Mouse (Mus musculus) naive thymus-derived CD4-positive, alpha-beta T cell, adult 2 months (primary cell): ENCODE data around the gene Sar1a.

ENCODE experiments used
- DNase-seq: peaks from one replicate; pipeline ENCODE4 v3.0.0-alpha.2; 2011; ENCODE audit warnings: low read depth

Gene Sar1a

DNA sequence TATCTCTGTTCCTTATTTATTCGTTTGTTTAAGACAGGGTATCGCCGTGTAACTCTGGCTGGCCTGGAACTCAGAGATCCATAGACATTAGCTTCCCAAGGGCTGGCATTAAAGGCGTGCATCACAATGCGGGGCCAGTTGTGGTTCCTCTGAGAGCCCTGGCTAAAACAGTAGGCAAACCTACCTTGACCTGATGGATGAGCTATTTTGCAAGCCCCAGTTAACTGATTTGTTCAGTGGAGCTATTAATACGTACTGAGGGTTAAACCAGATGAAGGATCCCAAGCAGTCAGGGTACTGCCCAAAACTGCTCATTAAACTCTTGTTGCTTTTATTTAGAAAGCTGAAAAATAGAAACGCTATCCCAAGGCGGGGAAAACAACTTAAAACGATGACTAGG, 554 bp upstream of the Sar1a start:
- DNase-seq, result no peak

DNA sequence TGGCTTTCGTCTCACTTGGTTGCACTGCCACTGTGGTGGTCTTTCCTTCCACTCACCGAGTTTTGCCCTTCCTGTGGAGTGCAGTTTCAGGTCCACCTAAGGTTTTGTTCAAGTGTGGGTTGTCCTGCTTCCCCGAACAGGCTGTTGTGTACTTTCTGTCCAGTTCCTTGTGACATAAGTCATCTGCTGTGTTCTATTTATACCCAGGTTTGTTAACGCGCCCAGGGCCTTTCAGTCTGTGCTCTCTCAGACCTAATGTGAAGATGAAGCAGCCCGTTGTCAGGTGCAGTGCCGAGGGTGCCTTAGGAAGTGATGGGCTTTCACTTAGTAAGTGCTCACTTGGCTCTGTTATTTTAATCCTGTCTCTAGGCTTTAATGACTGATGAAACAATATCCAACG, 9.3 kb downstream of the Sar1a start:
- DNase-seq, result no peak

DNA sequence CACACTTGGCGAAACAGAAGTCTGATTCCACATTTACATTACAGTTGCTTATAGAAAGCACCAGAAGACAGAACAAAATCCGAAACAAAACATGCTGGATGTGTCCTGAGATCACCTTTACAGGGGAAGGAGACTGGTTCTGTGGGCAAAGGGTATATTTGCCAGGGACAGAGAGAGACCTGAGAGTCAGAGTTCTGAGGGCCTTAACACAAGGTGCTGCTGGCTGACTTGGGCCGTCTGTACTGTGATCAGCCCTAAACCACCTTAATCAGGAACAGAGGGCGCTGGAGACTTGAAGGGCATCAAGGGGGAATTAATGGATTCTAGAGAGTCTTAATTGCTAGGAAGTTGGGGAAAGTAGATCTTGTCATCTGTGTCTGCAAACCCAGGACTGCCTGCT, 13.5 kb downstream of the Sar1a start:
- DNase-seq, result no peak

DNA sequence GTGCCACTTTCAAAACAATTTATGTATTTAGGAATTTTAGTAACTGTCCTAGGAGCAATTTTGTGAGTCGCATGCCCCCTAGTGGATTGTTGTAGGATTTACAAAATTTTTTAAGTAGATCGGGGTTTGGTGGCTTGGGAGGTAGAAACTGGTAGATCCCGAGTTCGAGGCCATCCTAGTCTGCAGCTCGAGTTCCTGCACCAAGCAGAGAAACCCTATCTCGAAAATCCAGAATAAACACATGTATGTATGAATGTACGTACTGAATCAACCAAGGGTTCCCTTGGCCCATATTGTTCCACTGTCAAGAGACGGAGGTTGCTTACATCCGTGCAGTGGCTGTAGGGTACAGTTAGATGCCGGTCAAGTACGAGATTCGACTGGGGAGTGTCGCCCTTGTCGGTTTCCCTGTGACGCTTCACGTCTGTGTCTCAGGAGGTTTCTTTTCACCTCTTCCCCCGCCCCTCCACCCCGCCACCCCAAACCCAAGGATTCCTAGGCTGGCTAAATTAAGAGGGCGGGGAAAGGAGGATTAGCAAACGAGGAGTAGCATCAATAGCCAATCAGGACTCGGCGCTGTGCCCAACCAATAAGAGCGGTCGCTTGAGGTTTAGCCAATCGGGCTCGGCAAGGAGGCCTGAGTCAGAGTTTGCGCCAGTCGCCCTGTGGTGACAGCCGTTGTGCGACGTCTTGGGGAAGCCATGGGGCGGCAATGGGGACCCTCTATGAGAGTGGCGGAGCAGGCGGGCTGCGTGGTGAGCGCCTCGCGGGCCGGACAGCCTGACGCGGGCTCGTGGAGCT, 15.0 kb downstream of the Sar1a start, which contains the start of gene Tysnd1:
Gene Tysnd1 (plus strand): TSS at position 645 of the 801 bp plus-strand sequence.
- peak; percentile 95 for DNase-seq

DNA sequence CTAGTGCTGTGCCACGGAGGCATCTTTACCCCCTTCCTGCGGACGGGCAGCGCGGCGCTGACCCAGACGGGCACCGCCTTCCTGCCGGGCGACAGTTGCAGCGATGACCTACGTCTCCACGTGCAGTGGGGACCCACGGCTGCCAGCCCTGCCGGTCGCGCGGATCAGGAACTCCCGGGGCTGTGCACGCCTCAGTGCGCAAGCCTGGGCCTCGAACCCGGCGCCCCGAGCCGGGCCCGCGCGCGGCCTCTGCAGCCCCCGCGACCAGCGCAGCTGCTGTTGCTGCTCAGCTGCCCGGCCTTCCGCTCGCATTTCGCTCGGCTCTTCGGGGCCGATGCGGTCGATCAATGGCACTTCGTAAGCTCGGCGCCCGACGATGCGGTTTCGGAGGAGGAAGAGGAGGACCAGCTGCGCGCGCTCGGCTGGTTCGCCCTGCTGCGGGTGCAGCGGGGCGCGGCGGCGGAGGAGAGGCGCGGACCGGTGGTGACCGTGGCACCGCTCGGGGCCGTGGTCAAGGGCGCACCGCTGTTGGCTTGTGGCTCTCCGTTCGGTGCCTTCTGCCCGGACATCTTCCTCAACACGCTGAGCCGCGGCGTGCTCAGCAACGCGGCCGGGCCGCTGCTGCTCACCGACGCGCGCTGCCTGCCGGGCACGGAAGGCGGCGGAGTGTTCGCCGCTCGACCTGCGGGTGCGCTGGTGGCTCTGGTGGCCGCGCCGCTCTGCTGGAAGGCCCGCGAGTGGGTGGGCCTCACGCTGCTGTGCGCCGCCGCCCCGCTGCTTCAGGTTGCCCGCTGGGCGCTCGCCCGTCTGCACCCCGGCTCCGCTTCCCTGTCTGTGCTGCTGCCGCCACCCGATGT, 15.8 kb downstream of the Sar1a start:
- DNase-seq, result peak; percentile 64

DNA sequence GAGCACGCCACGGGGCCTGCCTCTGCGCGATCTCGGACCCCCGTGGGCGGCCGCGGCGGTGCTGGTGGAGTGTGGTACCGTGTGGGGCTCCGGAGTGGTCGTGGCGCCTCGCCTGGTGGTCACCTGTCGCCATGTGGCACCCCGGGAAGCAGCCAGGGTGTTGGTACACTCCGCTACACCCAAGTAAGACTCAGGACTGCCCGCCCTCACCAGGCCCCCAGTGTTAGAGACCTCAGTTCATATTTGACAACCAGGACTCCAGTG, 16.4 kb downstream of the Sar1a start:
- no peak for DNase-seq

DNA sequence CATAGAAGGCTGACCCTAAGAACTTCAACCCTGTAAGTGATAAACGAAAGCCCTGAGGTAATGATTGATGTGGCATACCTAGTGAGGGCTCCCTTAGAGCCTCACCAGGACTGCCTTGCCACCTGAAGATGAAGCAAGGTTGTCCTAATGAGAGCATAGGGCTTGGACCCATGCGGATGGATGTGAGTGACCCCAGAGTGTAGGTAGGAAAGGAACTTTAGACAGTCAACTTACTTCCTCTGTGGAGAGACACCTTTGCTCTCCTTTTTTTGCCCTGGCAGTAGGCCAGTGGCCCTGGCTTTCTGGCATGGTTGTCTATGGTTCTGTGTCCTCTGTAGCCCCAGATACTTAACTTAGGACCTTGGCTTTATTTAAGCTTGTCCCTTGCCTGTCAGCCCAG, 16.9 kb downstream of the Sar1a start:
- DNase-seq, result no peak

DNA sequence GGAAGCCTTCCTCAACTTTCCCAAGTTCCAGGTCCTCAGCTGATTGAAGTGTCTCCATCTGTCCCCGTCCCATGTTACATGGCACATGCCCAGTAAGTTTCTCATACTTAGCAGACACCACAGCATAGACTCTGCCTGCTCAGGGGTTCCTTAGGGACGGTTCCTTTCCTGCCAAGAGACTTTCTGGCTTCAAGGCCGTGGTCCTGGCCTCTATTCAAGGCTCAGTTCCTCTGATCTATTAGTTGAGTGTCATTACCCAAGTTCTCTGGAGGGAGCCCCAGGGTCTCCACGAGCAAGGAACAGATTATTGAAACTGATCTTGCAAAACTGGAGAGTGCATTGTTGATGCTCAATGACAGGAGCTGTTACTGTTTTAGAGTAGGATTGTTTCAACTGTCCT, 24.6 kb downstream of the Sar1a start:
- no peak for DNase-seq

DNA sequence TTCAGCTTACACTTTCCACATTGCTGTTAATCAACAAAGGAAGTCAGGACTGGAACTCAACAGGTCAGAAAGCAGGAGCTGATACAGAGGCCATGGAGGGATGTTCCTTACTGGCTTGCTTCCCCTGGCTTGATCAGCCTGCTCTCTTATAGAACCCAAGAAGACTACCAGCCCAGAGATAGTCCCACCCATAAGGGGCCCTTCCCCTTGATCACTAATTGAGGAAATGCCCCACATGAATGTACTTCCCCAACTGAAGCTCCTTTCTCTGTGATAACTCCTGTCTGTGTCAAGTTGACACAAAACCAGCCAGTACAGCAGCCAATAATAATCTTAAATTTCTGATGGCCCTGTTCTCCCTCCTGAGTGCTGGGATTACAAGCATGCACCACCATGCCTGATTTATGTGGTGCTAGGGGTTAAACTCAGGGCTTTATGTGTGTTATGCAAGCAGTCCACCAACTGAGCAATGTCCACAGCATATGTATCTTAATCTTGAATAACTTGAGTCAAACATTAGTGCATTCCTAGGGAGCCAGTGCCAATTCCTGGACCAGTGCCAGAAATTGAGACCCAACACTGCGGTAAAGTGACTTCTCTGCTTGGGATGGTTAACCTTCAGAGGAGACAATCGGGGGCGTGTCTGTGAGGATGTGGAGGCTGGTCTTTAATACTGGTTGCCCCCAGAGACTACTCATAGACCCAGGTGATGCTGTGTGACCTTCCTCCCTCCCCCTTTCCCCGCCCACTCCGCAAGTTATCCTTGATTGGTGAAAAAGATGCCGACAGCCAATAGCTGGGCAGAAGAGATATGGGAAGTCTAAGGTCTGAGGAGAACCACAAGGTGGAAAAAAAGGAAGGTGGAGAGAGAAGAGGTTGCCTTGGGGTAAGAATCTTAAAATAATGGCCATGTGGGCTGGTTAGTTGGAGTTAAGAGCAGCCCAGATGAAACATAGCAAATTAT, 26.6 kb downstream of the Sar1a start:
- DNase-seq, result no peak

DNA sequence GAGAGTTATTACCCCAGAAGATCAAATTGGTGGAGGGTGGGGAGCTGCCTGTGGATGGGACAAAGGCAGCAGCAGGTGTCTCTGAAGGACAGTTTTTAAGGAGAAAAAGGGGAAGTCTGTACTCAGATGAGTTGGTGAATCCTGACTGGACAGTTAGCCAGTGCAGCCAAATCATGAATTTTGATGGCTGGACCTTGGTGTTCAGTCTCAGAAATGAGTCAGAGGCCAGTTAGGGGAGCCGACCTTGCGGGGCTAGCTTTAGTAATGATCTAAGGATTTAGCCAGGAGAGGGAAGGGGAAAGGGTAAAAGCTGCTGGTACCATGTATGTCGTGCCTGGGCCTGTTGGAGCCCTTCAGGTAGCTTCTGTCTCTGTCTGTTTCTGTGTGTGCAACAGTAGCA, 33.5 kb downstream of the Sar1a start:
- no peak for DNase-seq

DNA sequence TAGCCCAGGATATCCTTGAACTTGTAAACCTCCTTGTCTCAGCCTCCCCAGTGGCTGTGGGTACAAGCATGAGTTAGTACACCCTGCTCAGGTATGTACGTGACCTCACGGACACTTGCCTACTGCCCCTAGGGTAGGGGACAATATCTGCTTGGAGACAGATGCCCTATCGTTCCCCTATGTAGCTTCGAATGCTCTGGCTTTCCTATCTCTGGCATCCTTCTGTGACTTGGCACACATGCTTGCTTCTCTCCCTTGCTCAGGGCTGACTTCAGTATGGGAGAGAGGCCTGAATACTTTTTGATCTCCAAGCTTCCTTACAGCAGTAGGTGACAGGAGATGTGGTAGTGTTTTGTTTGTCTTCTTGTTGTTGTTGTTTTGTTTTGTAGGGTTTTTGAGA, 34.0 kb downstream of the Sar1a start:
- no peak for DNase-seq

DNA sequence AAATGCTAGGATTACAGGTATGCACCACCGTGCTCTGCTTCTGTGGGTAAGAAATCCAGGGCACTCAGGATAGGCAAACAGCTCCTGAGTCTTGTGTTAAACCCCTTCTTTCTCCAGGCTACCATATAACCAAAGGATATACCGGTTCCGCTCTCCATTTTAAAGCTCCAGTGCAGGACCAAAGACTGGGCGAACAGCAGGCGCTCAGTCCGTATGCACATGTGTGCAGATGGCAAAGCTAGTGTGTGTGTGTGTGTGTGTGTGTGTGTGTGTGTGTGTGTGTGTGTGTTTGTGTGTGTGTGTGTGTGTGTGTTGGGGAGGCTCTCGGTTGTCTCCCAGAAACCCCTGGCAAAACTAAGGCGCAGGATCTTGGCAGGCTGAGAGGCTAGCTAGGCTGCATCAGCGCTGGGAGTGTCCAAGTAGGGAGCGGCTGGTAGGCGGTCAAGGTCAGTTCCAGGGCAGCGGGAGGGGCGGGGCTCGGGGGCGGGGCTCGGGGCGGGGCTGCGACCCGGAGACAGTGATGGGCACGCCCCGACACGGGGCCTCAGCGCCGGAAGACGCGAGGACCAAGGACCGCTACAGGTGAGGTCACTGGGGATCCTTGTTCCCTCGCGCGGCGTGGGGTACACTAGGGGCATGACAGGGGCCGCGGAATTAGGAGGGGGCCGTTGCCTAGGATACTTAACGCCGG, 34.8 kb downstream of the Sar1a start, which contains the start of gene Aifm2:
Gene Aifm2 (plus strand): TSS at position 493 of the 691 bp plus-strand sequence.
- no peak for DNase-seq

DNA sequence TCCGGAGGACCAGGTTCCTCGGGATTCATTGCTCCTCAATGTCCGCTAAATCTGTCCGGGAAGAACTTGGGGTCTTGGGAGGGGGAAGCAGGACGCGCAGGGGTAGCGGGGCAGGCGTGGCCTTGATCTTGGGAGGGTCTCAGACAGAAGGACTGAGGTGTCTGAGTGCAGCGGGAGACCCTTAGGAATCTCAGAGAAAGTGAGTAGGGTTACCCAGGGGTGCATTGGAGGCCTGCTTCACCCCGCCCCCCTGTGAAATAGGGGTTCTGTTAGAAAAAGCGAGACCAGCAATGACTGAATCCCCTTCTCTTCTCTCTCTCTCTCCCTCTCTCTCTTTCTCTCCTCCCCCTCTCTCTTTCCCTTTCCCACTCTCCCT, 35.4 kb downstream of the Sar1a start:
- no peak for DNase-seq

DNA sequence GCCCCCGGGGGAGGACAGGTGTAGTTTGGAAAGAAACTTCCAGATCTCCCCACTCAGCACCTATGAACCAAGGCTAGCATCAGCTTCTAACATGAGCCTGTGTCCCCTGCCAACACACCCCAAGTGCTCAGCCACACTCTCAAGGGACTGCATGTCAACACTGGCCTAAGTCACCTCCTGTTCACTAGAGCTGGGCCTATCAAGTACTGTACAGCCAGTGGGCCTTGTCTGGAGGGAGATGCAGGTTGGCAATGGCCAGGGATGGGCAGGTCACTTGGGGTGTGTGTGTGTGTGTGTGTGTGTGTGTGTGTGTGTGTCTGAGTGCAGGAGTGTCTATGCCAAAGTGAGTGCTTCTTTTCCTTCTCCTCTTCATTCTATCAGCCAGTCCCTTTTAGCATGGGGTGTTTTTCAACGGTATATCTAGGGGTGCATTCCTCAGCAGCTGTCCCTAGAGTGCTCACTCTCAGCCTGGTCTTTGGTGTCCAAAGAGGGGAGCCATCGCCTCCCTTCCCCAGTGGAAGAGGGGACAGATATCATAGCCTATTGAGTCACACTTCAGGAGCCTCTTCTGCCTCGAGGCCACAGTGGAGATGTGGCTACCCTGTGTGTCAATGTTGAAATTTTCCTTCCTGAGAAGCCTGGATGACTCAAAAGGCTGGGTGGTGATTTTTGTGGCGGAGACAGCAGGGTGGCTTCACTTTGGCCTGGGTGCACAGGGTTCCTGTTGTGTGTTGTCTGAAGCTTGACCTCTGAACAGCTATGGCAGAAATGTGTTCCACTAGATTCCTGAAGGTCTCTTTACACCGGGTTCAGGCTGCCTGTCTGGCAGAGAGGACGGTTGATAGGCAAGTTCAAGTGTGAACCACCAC, 36.1 kb downstream of the Sar1a start:
- no peak for DNase-seq

DNA sequence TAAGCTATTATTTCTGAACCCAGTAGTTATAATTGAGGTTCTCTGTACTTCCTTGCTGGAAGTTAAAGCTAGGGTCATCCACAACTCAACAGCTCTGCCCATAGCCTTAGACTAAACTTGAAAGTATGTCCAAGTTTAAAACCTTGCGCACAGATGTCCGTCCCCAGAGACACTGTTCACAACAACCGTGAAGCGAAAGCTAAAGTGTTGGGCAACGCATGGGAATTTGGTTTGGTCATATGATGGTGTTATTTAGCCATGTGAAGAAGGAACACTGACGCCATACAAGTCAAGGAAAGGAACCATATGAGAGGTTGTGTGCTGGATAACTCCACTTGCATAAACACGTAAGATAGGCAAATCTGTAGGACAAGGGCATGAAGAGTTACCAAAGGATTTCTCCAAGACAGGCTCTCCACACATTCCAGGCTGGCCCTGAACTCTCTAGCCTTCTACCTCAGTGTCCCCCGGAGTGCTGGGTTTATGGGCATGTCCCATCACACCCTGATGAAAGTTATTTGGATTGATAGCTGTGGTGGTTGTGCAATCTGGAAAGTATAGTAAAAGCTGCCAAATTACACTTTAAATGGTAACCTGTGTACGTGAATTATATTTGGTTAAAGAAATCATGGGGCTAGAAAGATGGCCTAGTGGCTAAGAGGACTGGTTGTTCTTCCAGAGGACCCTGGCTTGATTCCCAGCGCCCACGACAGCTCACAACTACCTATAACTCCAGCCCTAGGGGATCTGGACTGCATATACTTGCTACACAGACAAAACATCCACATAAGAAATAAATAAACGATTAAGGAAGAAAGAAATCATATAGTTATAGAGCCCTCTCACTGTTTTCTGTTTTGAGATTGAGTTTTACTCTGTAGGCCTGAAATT, 37.6 kb downstream of the Sar1a start:
- no peak for DNase-seq

DNA sequence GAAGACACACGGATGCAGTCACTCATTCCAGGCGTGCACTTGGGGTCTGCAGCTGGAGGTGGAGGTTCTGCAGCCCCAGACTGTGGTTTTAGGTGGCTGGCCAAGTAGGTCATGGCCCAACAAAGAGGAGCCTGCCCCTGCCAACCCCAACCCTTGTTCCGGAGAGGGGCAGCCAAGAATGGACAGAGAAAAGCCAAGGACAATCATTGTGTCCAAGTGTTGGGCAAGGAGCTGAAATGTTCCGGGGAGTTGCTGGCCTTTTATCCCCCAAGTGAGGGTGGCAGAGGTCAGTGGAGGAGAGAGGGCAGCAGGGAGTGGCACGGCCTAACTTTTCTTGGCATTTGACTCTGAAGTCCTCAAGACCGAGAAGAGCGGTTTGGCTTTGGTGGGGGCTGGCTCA, 40.2 kb downstream of the Sar1a start:
- no peak for DNase-seq

DNA sequence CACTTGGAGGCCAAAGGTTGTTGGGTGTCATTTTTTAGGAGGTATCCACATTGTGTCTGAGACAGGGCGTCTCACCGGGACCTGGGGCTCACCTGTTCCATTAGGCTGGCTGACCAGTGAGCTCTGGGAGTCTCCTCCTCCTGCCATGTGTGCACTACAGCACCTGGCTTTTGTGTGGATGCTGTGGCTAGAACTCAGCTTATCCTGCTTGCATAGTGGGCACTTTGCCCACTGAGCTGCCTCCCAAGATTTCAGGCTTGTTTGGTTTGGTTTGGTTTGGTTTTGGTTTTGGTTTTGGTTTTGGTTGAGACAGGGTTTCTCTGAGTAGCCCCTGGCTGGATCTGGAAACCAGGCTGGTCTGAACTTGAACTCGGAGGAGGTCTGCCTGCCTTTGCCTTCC, 42.1 kb downstream of the Sar1a start:
- DNase-seq, result no peak

DNA sequence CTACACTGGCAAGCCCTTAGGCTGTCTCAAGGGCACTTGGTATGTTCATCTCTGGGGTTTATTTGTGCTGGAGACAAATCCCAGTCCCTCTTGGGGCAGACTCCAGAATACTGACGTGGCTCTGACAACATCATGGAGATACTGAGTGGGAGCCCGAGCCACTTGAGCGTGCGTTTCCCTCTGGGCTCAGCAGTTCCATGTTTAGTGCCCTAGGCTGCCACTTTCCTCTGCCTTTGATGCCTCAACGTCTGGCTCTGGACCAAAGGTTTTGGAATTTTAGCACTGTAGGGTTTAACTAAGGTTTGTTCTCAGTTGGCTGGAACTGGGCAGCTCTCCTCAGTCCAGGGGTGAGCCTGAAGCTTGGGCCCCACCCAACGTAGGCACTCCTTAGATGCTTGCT, 43.2 kb downstream of the Sar1a start:
- DNase-seq, result no peak

DNA sequence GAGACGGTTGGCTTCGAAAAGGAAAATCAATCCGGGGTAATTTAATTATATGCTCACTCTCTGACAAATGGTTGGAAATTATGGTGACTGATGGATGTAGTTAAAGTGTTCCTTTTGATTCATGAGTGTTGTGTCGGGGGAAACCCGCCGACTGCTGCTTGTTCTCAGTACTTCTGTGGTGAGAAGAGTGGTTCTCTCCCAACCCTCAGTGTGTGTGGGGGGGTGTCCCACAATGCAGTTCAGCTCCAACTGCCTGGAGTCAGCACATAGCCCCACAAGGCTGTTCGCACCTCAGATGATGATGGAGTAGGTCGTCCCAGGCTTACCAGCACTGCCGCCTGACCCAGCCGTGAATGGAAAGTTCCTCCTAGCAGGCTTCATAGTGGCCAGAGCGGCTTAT, 49.1 kb downstream of the Sar1a start:
- DNase-seq, result no peak

DNA sequence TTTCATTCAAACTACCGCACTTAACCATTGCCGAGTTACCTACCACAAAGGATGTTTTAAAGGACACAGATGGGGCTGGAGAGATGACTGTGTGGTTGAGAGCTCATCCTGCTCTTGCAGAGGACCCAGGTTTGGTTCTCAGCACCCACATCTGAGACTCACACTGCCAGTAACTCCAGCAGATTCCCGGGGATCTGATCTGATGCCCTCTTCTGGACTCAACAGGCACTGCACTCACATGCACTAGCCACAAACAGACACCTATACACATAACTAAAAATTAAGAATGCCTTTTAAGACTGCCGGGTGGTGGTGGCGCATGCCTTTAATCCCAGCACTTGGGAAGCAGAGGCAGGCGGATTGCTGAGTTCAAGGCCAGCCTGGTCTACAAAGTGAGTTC, 50.1 kb downstream of the Sar1a start:
- DNase-seq, result no peak
